Mouse (Mus musculus) yolk sac, embryonic 10.5 days (tissue): Measurements from ENCODE around the gene Ak6.

Experiments used
- DNase-seq: peaks from one replicate; pipeline ENCODE4 v3.0.0-alpha.2; 2017; ENCODE audit warnings: low spot score

The Ak6 gene

GRCm38 (mm10) chr13:100650550-100651438 is at the start of gene Ak6, which contains the start of gene Rad17:
TSS of gene Ak6 (plus strand) at chr13:100650979.
TSS of gene Rad17 (minus strand) at chr13:100651051.
- peak; percentile 94 for DNase-seq

GRCm38 (mm10) chr13:100601034-100601433 is 49.7 kb upstream of the Ak6 start:
- DNase-seq = no peak

GRCm38 (mm10) chr13:100602239-100602902 is 48.4 kb upstream of the Ak6 start:
- DNase-seq = peak; percentile 83

GRCm38 (mm10) chr13:100603031-100603737 is 47.6 kb upstream of the Ak6 start:
- peak; percentile 65 for DNase-seq

- DNase-seq = no peak
These were observed 47.1 kb upstream of the Ak6 start for GRCm38 (mm10) chr13:100603738-100604095.

- DNase-seq = no peak
These were observed 44.9 kb upstream of the Ak6 start for GRCm38 (mm10) chr13:100605845-100606244.

- no peak for DNase-seq
These were observed 43.0 kb upstream of the Ak6 start for GRCm38 (mm10) chr13:100607756-100608155.

GRCm38 (mm10) chr13:100611266-100611665 is 39.5 kb upstream of the Ak6 start:
- DNase-seq = no peak

GRCm38 (mm10) chr13:100612251-100612650 is 38.5 kb upstream of the Ak6 start:
- no peak for DNase-seq

- no peak for DNase-seq
These were observed 37.9 kb upstream of the Ak6 start for GRCm38 (mm10) chr13:100612903-100613302.

- peak; percentile 56 for DNase-seq
These were observed 34.3 kb upstream of the Ak6 start, which contains the start of gene Marveld2 for GRCm38 (mm10) chr13:100616181-100617087. TSS of gene Marveld2 (minus strand) at chr13:100616971.

- DNase-seq = no peak
These were observed 33.2 kb upstream of the Ak6 start for GRCm38 (mm10) chr13:100617583-100617982.

GRCm38 (mm10) chr13:100622241-100622640 is 28.5 kb upstream of the Ak6 start:
- no peak for DNase-seq

GRCm38 (mm10) chr13:100634106-100634691 is 16.6 kb upstream of the Ak6 start:
- DNase-seq = no peak

GRCm38 (mm10) chr13:100642471-100643209 is 8.1 kb upstream of the Ak6 start:
- DNase-seq = no peak

- no peak for DNase-seq
These were observed 2.6 kb upstream of the Ak6 start for GRCm38 (mm10) chr13:100648223-100648622.

GRCm38 (mm10) chr13:100651439-100652186 is 834 bp downstream of the Ak6 start, which contains the start of gene Taf9:
TSS of gene Taf9 (plus strand) at chr13:100651579.
- DNase-seq = no peak

- no peak for DNase-seq
These were observed 7.3 kb downstream of the Ak6 start for GRCm38 (mm10) chr13:100658091-100658490.

- no peak for DNase-seq
These were observed 9.2 kb downstream of the Ak6 start for GRCm38 (mm10) chr13:100659864-100660456.
